Mouse (Mus musculus): Measurements from ENCODE around the gene Olfr412. TPM values are rescaled to one million over a fixed set of nuclear protein-coding genes. Genes with fewer than 3 reads are reported as not detected.

Gene Olfr412
- polyA plus RNA-seq, 1 experiment from 2014 or later = not detected

Other genes with a start within 250 kb of the Olfr412 start
- gene Olfr401, start 248.4 kb upstream of the Olfr412 start, polyA plus RNA-seq (2014; fragmentation: Nextera tagmentation; extraction: Ambion mirVana) = not detected in 2 replicates
- not detected in 2 replicates for gene Olfr402, start 208.5 kb upstream of the Olfr412 start, polyA plus RNA-seq (2014; fragmentation: Nextera tagmentation; extraction: Ambion mirVana)
- gene Olfr403, start 175.8 kb upstream of the Olfr412 start, polyA plus RNA-seq (2014; fragmentation: Nextera tagmentation; extraction: Ambion mirVana) = not detected in 2 replicates
- gene Olfr43, start 150.7 kb upstream of the Olfr412 start, polyA plus RNA-seq (2014; fragmentation: Nextera tagmentation; extraction: Ambion mirVana) = not detected in 2 replicates
- not detected in 2 replicates for gene Olfr406, start 102.3 kb upstream of the Olfr412 start, polyA plus RNA-seq (2014; fragmentation: Nextera tagmentation; extraction: Ambion mirVana)
- not detected in 2 replicates for gene Olfr59, start 78.3 kb upstream of the Olfr412 start, polyA plus RNA-seq (2014; fragmentation: Nextera tagmentation; extraction: Ambion mirVana)
- not detected in 2 replicates for gene Olfr410, start 24.0 kb upstream of the Olfr412 start, polyA plus RNA-seq (2014; fragmentation: Nextera tagmentation; extraction: Ambion mirVana)
- not detected in 2 replicates for gene Olfr411, start 9.4 kb upstream of the Olfr412 start, polyA plus RNA-seq (2014; fragmentation: Nextera tagmentation; extraction: Ambion mirVana)
- 2.1 TPM in 2 replicates for gene Rap1gap2, start 248.8 kb downstream of the Olfr412 start, polyA plus RNA-seq (2014; fragmentation: Nextera tagmentation; extraction: Ambion mirVana)

Data from liver, embryonic 11.5 days (tissue).